Mouse (Mus musculus) myocyte (in vitro differentiated cells): ENCODE measurements around the gene Shc3. TPM values are rescaled to one million over a fixed set of nuclear protein-coding genes. Genes with fewer than 3 reads are reported as not detected.

Source experiments
- H3K27me3 ChIP-seq: one replicate; pipeline ENCODE4 v1.6.1; 2011; ENCODE audit not compliant: control insufficient read depth, insufficient read depth, insufficient read length
- H3K36me3 ChIP-seq: one replicate; pipeline ENCODE4 v1.6.1; 2011; ENCODE audit not compliant: control insufficient read depth, insufficient read depth
- H3K4me2 ChIP-seq: one replicate; pipeline ENCODE4 v1.6.1; 2011; ENCODE audit warnings: low read depth, control low read depth
- H3K4me3 ChIP-seq: one replicate; pipeline ENCODE4 v1.5.1; 2011; ENCODE audit warnings: mild to moderate bottlenecking, control low read depth, moderate library complexity
- H3K79me2 ChIP-seq: one replicate; pipeline ENCODE4 v1.6.1; 2011; ENCODE audit not compliant: control insufficient read depth, insufficient read depth
- H3ac ChIP-seq: one replicate; pipeline ENCODE4 v1.6.1; 2011; ENCODE audit not compliant: control insufficient read depth, insufficient read length
- CEBPB ChIP-seq: IDR thresholded peaks from 2 replicates; pipeline ENCODE4 v1.6.1; 2011; ENCODE audit warnings: mild to moderate bottlenecking, moderate library complexity; ENCODE audit not compliant: poor library complexity, insufficient read depth, severe bottlenecking
- E2F4 ChIP-seq: IDR thresholded peaks from one replicate; pipeline ENCODE4 v1.6.1; 2011; ENCODE audit warnings: mild to moderate bottlenecking, control low read depth, moderate library complexity; ENCODE audit not compliant: insufficient read depth
- MAX ChIP-seq: IDR thresholded peaks from one replicate; pipeline ENCODE4 v1.6.1; 2011; ENCODE audit warnings: low read depth, mild to moderate bottlenecking, control low read depth
- MYOD1 ChIP-seq, 3 experiments: IDR thresholded peaks; one replicate each; pipeline ENCODE4 v1.6.1; 2011; ENCODE audit warnings: control low read depth in 2 of 3, low read depth in 2 of 3, mild to moderate bottlenecking in 2 of 3, moderate library complexity in 1 of 3; ENCODE audit not compliant: insufficient read length in 2 of 3, control insufficient read depth in 1 of 3
- MYOG ChIP-seq, 3 experiments: IDR thresholded peaks; one replicate each; pipeline ENCODE4 v1.6.1; 2011; ENCODE audit warnings: control low read depth in 2 of 3, low read depth in 2 of 3, mild to moderate bottlenecking in 2 of 3; ENCODE audit not compliant: insufficient read length in 2 of 3, control insufficient read depth in 1 of 3, insufficient read depth in 1 of 3
- POLR2A ChIP-seq: IDR thresholded peaks from one replicate; pipeline ENCODE4 v1.6.1; 2011; ENCODE audit warnings: low read depth, mild to moderate bottlenecking, control low read depth, moderate library complexity; ENCODE audit not compliant: insufficient read length
- POLR2AphosphoS2 ChIP-seq: IDR thresholded peaks from one replicate; pipeline ENCODE4 v1.6.1; 2011; ENCODE audit warnings: low read depth, control low read depth; ENCODE audit not compliant: insufficient read length
- REST ChIP-seq: IDR thresholded peaks from one replicate; pipeline ENCODE4 v1.6.1; 2011; ENCODE audit warnings: mild to moderate bottlenecking, control low read depth, moderate library complexity; ENCODE audit not compliant: insufficient read depth, insufficient read length
- SRF ChIP-seq: IDR thresholded peaks from one replicate; pipeline ENCODE4 v1.6.1; 2011; ENCODE audit warnings: low read depth; ENCODE audit not compliant: control insufficient read depth, insufficient read length
- TCF12 ChIP-seq: IDR thresholded peaks from one replicate; pipeline ENCODE4 v1.6.1; 2011; ENCODE audit warnings: mild to moderate bottlenecking, control low read depth; ENCODE audit not compliant: poor library complexity, insufficient read depth, severe bottlenecking
- TCF3 ChIP-seq: IDR thresholded peaks from one replicate; pipeline ENCODE4 v1.6.1; 2011; ENCODE audit warnings: low read depth, control low read depth; ENCODE audit not compliant: insufficient read length
- USF1 ChIP-seq: IDR thresholded peaks from one replicate; pipeline ENCODE4 v1.6.1; 2011; ENCODE audit warnings: low read depth, mild to moderate bottlenecking, control low read depth, moderate library complexity
- polyA plus RNA-seq: library from polyadenylated mRNA; unstranded; fragments of >200 nt; fragmentation: generic; extraction: Trizol; gene quantifications from one replicate; pipeline ENCODE4 v1.2.1, GENCODE M21; 2012; ENCODE audit warnings: missing spikeins

Shc3 gene
- 0.17 TPM for polyA plus RNA-seq

- H3K36me3 ChIP-seq: no peaks in the 10 kb centered on the region
- no peaks in the 10 kb centered on the region for H3K79me2 ChIP-seq
- TF ChIP-seq SRF: no peak
- no peak for TF ChIP-seq TCF12
- TF ChIP-seq POLR2AphosphoS2: no peak
- TF ChIP-seq TCF3: no peak
- no peak for TF ChIP-seq E2F4
- TF ChIP-seq REST: no peak
- H3K27me3 ChIP-seq: no peaks in the 10 kb centered on the region
- H3K4me2 ChIP-seq: peak within 1 kb of the TSS; percentile 88
- H3K4me3 ChIP-seq: peak within 1 kb of the TSS; percentile 18
- no peak within 1 kb of the TSS for H3ac ChIP-seq
Observed at GRCm38 (mm10) chr13:51568911-51569684, at the start of gene Shc3. TSS of gene Shc3 (minus strand) at chr13:51569419.

GRCm38 (mm10) chr13:51618602-51619001, 49.4 kb upstream of the Shc3 start:
- TF ChIP-seq POLR2A: no peak
- TF ChIP-seq USF1: no peak
- TF ChIP-seq MAX: no peak
- TF ChIP-seq E2F4: no peak
- Histone ChIP-seq H3K36me3 (no peaks in the 10 kb centered on the region), H3K4me3 (no peak overlapping the region), H3K27me3 (no peaks in the 10 kb centered on the region), H3K4me2 (no peak overlapping the region), H3ac (no peak overlapping the region), H3K79me2 (no peaks in the 10 kb centered on the region)

GRCm38 (mm10) chr13:51617861-51618260, 48.6 kb upstream of the Shc3 start:
- Histone ChIP-seq H3ac (no peak overlapping the region), H3K4me3 (no peak overlapping the region), H3K79me2 (no peaks in the 10 kb centered on the region), H3K4me2 (peak overlapping the region; percentile 18), H3K27me3 (no peaks in the 10 kb centered on the region), H3K36me3 (no peaks in the 10 kb centered on the region)
- TF ChIP-seq SRF: no peak
- no peak for TF ChIP-seq CEBPB
- no peak for TF ChIP-seq MAX
- TF ChIP-seq USF1: no peak
- no peak for TF ChIP-seq POLR2AphosphoS2
- TF ChIP-seq E2F4: no peak
- TF ChIP-seq MYOG (IDR thresholded peaks at IDR 0.05; ENCODE audit: control insufficient read depth in 1 of 3, insufficient read depth in 1 of 3, insufficient read length in 2 of 3, low read depth in 2 of 3): no peak
- no peak for TF ChIP-seq REST

GRCm38 (mm10) chr13:51617306-51617705, 48.1 kb upstream of the Shc3 start:
- TF ChIP-seq REST: no peak
- no peak for TF ChIP-seq USF1
- Histone ChIP-seq H3K4me3 (no peak overlapping the region), H3K27me3 (no peaks in the 10 kb centered on the region), H3K79me2 (no peaks in the 10 kb centered on the region), H3ac (no peak overlapping the region), H3K36me3 (no peaks in the 10 kb centered on the region), H3K4me2 (no peak overlapping the region)

- TF ChIP-seq E2F4: no peak
- TF ChIP-seq REST: no peak
- no peak for TF ChIP-seq MYOD1 (IDR thresholded peaks at IDR 0.05; ENCODE audit: control insufficient read depth in 1 of 3, insufficient read length in 2 of 3, low read depth in 2 of 3)
- no peak for TF ChIP-seq MAX
- TF ChIP-seq TCF3: no peak
- TF ChIP-seq POLR2A: no peak
- TF ChIP-seq POLR2AphosphoS2: no peak
- TF ChIP-seq SRF: no peak
- no peak for TF ChIP-seq CEBPB
- TF ChIP-seq TCF12: no peak
- no peak for TF ChIP-seq MYOG (IDR thresholded peaks at IDR 0.05; ENCODE audit: control insufficient read depth in 1 of 3, insufficient read depth in 1 of 3, insufficient read length in 2 of 3, low read depth in 2 of 3)
- TF ChIP-seq USF1: no peak
- Histone ChIP-seq H3K27me3 (no peaks in the 10 kb centered on the region), H3K4me2 (no peak overlapping the region), H3K4me3 (no peak overlapping the region), H3ac (no peak overlapping the region), H3K36me3 (no peaks in the 10 kb centered on the region), H3K79me2 (no peaks in the 10 kb centered on the region)
Observed at GRCm38 (mm10) chr13:51616417-51617044, 47.3 kb upstream of the Shc3 start.
